Mouse (Mus musculus) lung, postnatal 0 days (tissue): ENCODE data around the gene Trem3.

Experiments
- CTCF ChIP-seq: IDR thresholded peaks from 2 replicates; pipeline ENCODE4 v1.5.1; 2016; ENCODE audit warnings: antibody characterized with exemption, mild to moderate bottlenecking
- EP300 ChIP-seq: IDR thresholded peaks from 2 replicates; pipeline ENCODE4 v1.6.1; 2016; ENCODE audit warnings: antibody characterized with exemption, mild to moderate bottlenecking, control low read depth

DNA sequence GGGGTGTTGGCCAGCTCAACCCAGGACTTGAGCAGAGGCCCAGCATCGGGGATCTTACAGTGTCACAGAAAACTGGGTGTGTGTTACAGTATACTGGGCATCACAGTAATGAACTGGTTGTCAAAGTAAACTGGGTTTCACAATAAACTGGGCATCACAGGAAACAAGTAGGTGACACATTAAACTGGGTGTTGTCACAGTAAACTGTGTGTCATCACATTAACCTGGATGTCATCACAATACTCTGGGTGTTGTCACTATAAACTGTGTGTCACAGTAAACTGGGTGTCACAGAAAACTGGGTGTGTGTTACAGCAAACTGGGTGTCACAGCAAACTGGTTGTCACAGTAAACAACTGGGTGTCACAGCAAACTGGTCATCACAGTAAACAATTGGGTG lies 32.1 kb upstream of the Trem3 start:
- TF ChIP-seq CTCF = no peak
- TF ChIP-seq EP300 = no peak
